In the genomic region with DNA sequence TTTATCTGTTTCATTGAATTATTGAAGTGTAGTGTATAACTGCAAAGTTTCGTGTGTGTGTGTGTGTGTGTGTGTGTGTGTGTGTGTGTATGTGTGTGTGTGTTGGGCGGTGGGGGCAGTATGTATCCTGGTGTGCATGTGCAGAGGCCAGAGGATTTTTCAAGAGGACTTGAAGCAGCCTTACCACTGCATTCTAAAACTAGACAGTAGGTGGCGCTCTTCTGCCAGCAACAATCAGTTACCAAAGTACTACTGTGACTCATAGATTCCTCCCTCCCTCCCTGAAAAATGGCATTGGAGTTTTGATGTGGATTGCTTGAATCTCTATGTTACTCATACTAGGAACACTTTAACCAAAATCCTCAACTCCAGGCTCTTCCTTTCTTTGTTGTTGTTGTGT, we compare ENCODE assay signal across 9 mouse cellular contexts. TPM values are rescaled to one million over a fixed set of nuclear protein-coding genes. Genes with fewer than 3 reads are reported as not detected.
DNase-seq lines count a peak whose midpoint lies in the region; ATAC-seq and TF ChIP-seq lines count a peak whose summit lies in the region.
"Had no signal": no experiment of that assay in that cellular context is flagged by ENCODE, and none has a peak within 500 bp of the region (broad histone marks: within the 10 kb centered on the region; RNA-seq: fewer than 3 reads in every experiment).

No protein-coding gene starts in this region.

- DNase-seq in adrenal gland, adult 8-10 months, result peak; percentile 66
- DNase-seq in embryo, embryonic 11.5 days (ENCODE audit: low read depth, low spot score), result peak; percentile 72
- DNase-seq in heart, adult 9 months (ENCODE audit: low spot score in 2 of 2), result peak; percentile 67 to 86
- DNase-seq in kidney, postnatal 10 days, result peak; percentile 83
- DNase-seq in ovary, postnatal 10 days (ENCODE audit: low spot score), result peak; percentile 21
- peak; percentile 84 for DNase-seq in thymus, adult 2 months

- TF ChIP-seq CTCF in thymus, adult 2 months (IDR thresholded peaks at IDR 0.05; ENCODE audit: borderline replicate concordance, control insufficient read depth, extremely low read depth, insufficient read depth, low read length, poor library complexity), result no peak

- no peak overlapping the region for H3K27ac ChIP-seq in liver, embryonic 12.5 days
- no peak overlapping the region for H3K27ac ChIP-seq in thymus, adult 2 months (ENCODE audit: control insufficient read depth, insufficient read depth, low read length)
- H3K27ac ChIP-seq: limb, embryonic 13.5 days had no signal

- 0 out of 2 replicates have a peak, but pooled peaks cover 4% of the 10 kb centered on the region for H3K4me1 ChIP-seq in liver, embryonic 12.5 days
- peaks cover 19% of the 10 kb centered on the region for H3K4me1 ChIP-seq in thymus, adult 2 months (replicated peaks; ENCODE audit: control insufficient read depth, insufficient read depth, low read length)
- H3K4me1 ChIP-seq: limb, embryonic 13.5 days had no signal

- WGBS in liver, embryonic 12.5 days (ENCODE audit: insufficient replicate concordance), result 13% methylated on average over 3 of the region's 3 CpGs
- 29% methylated on average over 3 of the region's 3 CpGs for WGBS in thymus, adult 2 months

- H3K4me2 ChIP-seq in liver, embryonic 12.5 days, result no peak overlapping the region
- H3K4me2 ChIP-seq: limb, embryonic 13.5 days had no signal

- peaks cover 62% of the 10 kb centered on the region for H3K36me3 ChIP-seq in liver, embryonic 12.5 days
- H3K36me3 ChIP-seq in thymus, adult 2 months (ENCODE audit: control insufficient read depth, insufficient read depth, low read length), result peaks cover 29% of the 10 kb centered on the region

- no peak overlapping the region for H3K4me3 ChIP-seq in liver, embryonic 12.5 days
- no peak overlapping the region for H3K4me3 ChIP-seq in thymus, adult 2 months (ENCODE audit: control insufficient read depth, insufficient read depth, low read length)
- H3K4me3 ChIP-seq: limb, embryonic 13.5 days had no signal

- TF ChIP-seq POLR2A in thymus, adult 2 months (IDR thresholded peaks at IDR 0.05; ENCODE audit: control insufficient read depth, extremely low read depth, insufficient read depth, low read length, poor library complexity), result no peak

- no peaks in the 10 kb centered on the region for H3K27me3 ChIP-seq in liver, embryonic 12.5 days (replicated peaks)
- no peaks in the 10 kb centered on the region for H3K27me3 ChIP-seq in thymus, adult 2 months (ENCODE audit: control insufficient read depth, insufficient read depth, low read length)
- H3K27me3 ChIP-seq: limb, embryonic 13.5 days had no signal

- no peaks in the 10 kb centered on the region for H3K9me3 ChIP-seq in liver, embryonic 12.5 days (replicated peaks)
- H3K9me3 ChIP-seq: limb, embryonic 13.5 days had no signal

- ATAC-seq in CD4-positive, CD25-positive, alpha-beta regulatory T cell, adult 4 months, result peak; percentile 57
- peak; percentile 68 for ATAC-seq in liver, embryonic 12.5 days

- no peak overlapping the region for H3K9ac ChIP-seq in liver, embryonic 12.5 days
- H3K9ac ChIP-seq: limb, embryonic 13.5 days had no signal

RNA-seq across cellular contexts. Expression of gene Mrpl22, which starts 8.1 kb away (rescaled TPM):
- polyA plus RNA-seq in CD4-positive, CD25-positive, alpha-beta regulatory T cell, adult 4 months (2017; shearing (Covaris generic)), result 10 to 100 TPM; 66.8 to 74.2 TPM
- 10 to 100 TPM; 63.8 to 78.6 (median 70.4) TPM for total RNA-seq in adrenal gland, adult 8-10 months (2022)
- polyA plus RNA-seq in liver, embryonic 12.5 days (2016; fragmentation: Nextera tagmentation; extraction: Ambion mirVana), result 129 and 137 TPM in 2 replicates
- polyA plus RNA-seq in thymus, adult 2 months (2012; rRNA removed), result 41.3 and 42.0 TPM in 2 replicates

RNA-seq across cellular contexts. Expression of gene Gemin5, which starts 11.2 kb away (rescaled TPM):
- 1 to 10 TPM; 6.5 to 7.8 TPM for polyA plus RNA-seq in CD4-positive, CD25-positive, alpha-beta regulatory T cell, adult 4 months (2017; shearing (Covaris generic))
- total RNA-seq in adrenal gland, adult 8-10 months (2022), result 10 to 100 TPM; 20.5 to 34.7 (median 26.4) TPM
- 25.4 and 26.0 TPM in 2 replicates for polyA plus RNA-seq in liver, embryonic 12.5 days (2016; fragmentation: Nextera tagmentation; extraction: Ambion mirVana)
- 20.4 and 21.8 TPM in 2 replicates for polyA plus RNA-seq in thymus, adult 2 months (2012; rRNA removed)

RNA-seq across cellular contexts. Expression of gene Igtp, which starts 19.8 kb away (rescaled TPM):
- polyA plus RNA-seq in CD4-positive, CD25-positive, alpha-beta regulatory T cell, adult 4 months (2017; shearing (Covaris generic)), result 100 to 1,000 TPM; 433 to 495 TPM
- total RNA-seq in adrenal gland, adult 8-10 months (2022), result 10 to 100 TPM; 12.9 to 17.0 (median 16.2) TPM
- polyA plus RNA-seq in liver, embryonic 12.5 days (2016; fragmentation: Nextera tagmentation; extraction: Ambion mirVana), result 6.3 and 6.4 TPM in 2 replicates
- polyA plus RNA-seq in thymus, adult 2 months (2012; rRNA removed), result 58.1 and 60.9 TPM in 2 replicates

RNA-seq across cellular contexts. Expression of gene Irgm2, which starts 19.9 kb away (rescaled TPM):
- polyA plus RNA-seq in CD4-positive, CD25-positive, alpha-beta regulatory T cell, adult 4 months (2017; shearing (Covaris generic)), result 10 to 100 TPM; 51.0 to 68.1 TPM
- 10 to 100 TPM; 14.7 to 19.4 (median 17.3) TPM for total RNA-seq in adrenal gland, adult 8-10 months (2022)
- polyA plus RNA-seq in liver, embryonic 12.5 days (2016; fragmentation: Nextera tagmentation; extraction: Ambion mirVana), result 2.9 and 3.0 TPM in 2 replicates
- polyA plus RNA-seq in thymus, adult 2 months (2012; rRNA removed), result 17.1 and 20.1 TPM in 2 replicates

Comparison
In these comparisons a context has a peak if more than half of its experiments do, and no peak if none do; other contexts are left out.
1. DNase-seq: peak in every context shown above with its lines; median percentile 84 in thymus, adult 2 months; 83 in kidney, postnatal 10 days; 76 in heart, adult 9 months; 72 in embryo, embryonic 11.5 days; 66 in adrenal gland, adult 8-10 months; 21 in ovary, postnatal 10 days.